Mouse (Mus musculus): ENCODE measurements around the gene Smarcd3. TPM values are rescaled to one million over a fixed set of nuclear protein-coding genes. Genes with fewer than 3 reads are reported as not detected.

The Smarcd3 gene
- polyA plus RNA-seq, 1 experiment from 2014 or later, result 45.9 TPM

GRCm38 (mm10) chr5:24611366-24612301 is 12.6 kb downstream of the Smarcd3 start:
- Histone ChIP-seq H3K4me1 (replicated peaks; ENCODE audit: control insufficient read depth, insufficient read depth, low read length) (peaks cover 3% of the 10 kb centered on the region; the same call in 1 of the 2 replicates), H3K9me3 (ENCODE audit: control insufficient read depth, low read length) (no peaks in the 10 kb centered on the region), H3K27ac (ENCODE audit: low read depth, low read length) (no peak overlapping the region), H3K27me3 (ENCODE audit: control insufficient read depth, insufficient read depth, low read length) (no peaks in the 10 kb centered on the region), H3K9ac (ENCODE audit: low read depth, low read length) (no peak overlapping the region), H3K4me2 (replicated peaks; ENCODE audit: low read depth, low read length) (no peak overlapping the region), H3K4me3 (ENCODE audit: low read depth, low read length) (no peak overlapping the region), H3K36me3 (ENCODE audit: control insufficient read depth, insufficient read depth, low read length) (no peaks in the 10 kb centered on the region)
- ATAC-seq (ENCODE audit: low FRiP score) (0 out of 2 replicates have a peak, but pooled peaks have one; percentile 49), DNase-seq (ENCODE audit: low spot score) (no peak)
- 74% methylated on average over 7 of the region's 7 CpGs for WGBS

DNA sequence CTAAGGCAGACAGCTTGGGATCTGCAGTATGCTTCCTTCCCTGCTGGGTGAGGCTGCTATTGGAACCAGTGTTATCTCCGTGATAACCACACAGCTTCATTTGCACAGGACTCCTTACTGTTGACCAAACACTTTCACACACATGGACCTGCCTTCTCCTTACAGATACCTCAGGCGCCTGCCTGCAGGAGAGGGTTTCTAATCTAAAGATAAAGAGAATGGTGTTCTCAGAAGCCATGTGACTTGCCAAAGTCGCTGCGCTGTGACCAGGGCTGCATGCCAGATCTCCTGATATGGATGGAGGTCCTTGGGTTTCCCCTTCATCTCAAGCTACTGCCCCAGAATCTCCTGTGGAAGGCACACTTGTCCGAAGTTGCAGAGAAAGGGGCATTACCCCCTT is 14.8 kb downstream of the Smarcd3 start:
- no peak overlapping the region for H3K9ac ChIP-seq (ENCODE audit: low read depth, low read length)

GRCm38 (mm10) chr5:24605980-24606665 is 18.1 kb downstream of the Smarcd3 start:
- H3K4me2 ChIP-seq (replicated peaks; ENCODE audit: low read depth, low read length), result peak overlapping the region; percentile 56
- peak overlapping the region; percentile 46; the same call in 1 of the 2 replicates for H3K4me3 ChIP-seq (ENCODE audit: low read depth, low read length)
- peaks cover 28% of the 10 kb centered on the region for H3K4me1 ChIP-seq (replicated peaks; ENCODE audit: control insufficient read depth, insufficient read depth, low read length)
- no peak for DNase-seq (ENCODE audit: low spot score)
- 15% methylated on average over 14 of the region's 14 CpGs for WGBS
- no peak for ATAC-seq (ENCODE audit: low FRiP score)
- H3K9me3 ChIP-seq (ENCODE audit: control insufficient read depth, low read length), result no peaks in the 10 kb centered on the region
- peak overlapping the region; percentile 81 for H3K9ac ChIP-seq (ENCODE audit: low read depth, low read length)
- peak overlapping the region; percentile 97 for H3K27ac ChIP-seq (ENCODE audit: low read depth, low read length)
- no peaks in the 10 kb centered on the region for H3K27me3 ChIP-seq (ENCODE audit: control insufficient read depth, insufficient read depth, low read length)
- no peaks in the 10 kb centered on the region for H3K36me3 ChIP-seq (ENCODE audit: control insufficient read depth, insufficient read depth, low read length)

More for the DNA sequence above, 14.8 kb downstream of the Smarcd3 start:
- Histone ChIP-seq H3K9me3 (ENCODE audit: control insufficient read depth, low read length) (no peaks in the 10 kb centered on the region), H3K4me3 (ENCODE audit: low read depth, low read length) (no peak overlapping the region), H3K36me3 (ENCODE audit: control insufficient read depth, insufficient read depth, low read length) (no peaks in the 10 kb centered on the region), H3K4me2 (replicated peaks; ENCODE audit: low read depth, low read length) (no peak overlapping the region), H3K4me1 (replicated peaks; ENCODE audit: control insufficient read depth, insufficient read depth, low read length) (peaks cover 10% of the 10 kb centered on the region), H3K27me3 (ENCODE audit: control insufficient read depth, insufficient read depth, low read length) (no peaks in the 10 kb centered on the region), H3K27ac (ENCODE audit: low read depth, low read length) (no peak overlapping the region)
- 36% methylated on average over 5 of the region's 5 CpGs for WGBS
- ATAC-seq (ENCODE audit: low FRiP score) (no peak), DNase-seq (ENCODE audit: low spot score) (no peak)

DNA sequence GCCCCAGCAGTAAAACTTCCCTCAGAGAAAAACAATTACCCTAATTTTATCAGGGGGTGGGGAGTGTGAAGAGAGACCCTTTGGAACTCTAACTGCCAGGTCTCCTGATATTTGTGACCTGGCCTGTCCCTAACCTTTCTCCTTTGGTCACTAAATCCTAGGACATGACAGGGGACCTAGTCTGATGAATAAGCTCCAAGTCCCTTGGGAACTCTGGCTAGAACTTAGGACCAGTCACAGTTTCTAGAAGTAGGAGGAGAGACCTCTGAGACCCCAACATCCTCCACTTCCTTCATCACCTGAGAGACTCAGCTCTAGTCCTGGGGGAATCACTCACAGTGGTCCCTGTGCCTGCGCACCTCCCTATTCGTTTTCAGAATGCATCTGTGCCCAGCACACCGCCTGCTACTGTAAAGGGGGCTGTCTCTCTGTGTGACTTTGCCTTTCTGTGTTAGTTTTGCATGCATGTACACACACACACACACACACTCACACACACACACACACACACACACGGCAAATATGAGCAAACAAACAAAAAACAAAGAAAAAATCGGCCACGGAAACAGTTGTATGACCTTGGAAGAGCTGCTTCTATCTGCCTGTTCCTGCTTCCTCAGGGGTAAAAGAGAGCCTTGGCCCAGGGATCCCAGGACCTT is 18.8 kb downstream of the Smarcd3 start:
- peaks cover 33% of the 10 kb centered on the region for H3K4me1 ChIP-seq (replicated peaks; ENCODE audit: control insufficient read depth, insufficient read depth, low read length)
- 9% methylated on average over 6 of the region's 6 CpGs for WGBS
- peak overlapping the region; percentile 56 for H3K4me2 ChIP-seq (replicated peaks; ENCODE audit: low read depth, low read length)
- ATAC-seq (ENCODE audit: low FRiP score) (no peak), DNase-seq (ENCODE audit: low spot score) (peak; percentile 61)
- 0 out of 2 replicates have a peak, but pooled peaks cover 2% of the 10 kb centered on the region for H3K27me3 ChIP-seq (ENCODE audit: control insufficient read depth, insufficient read depth, low read length)
- peak overlapping the region; percentile 81 for H3K9ac ChIP-seq (ENCODE audit: low read depth, low read length)
- peak overlapping the region; percentile 46 for H3K4me3 ChIP-seq (ENCODE audit: low read depth, low read length)
- peak overlapping the region; percentile 97 for H3K27ac ChIP-seq (ENCODE audit: low read depth, low read length)
- no peaks in the 10 kb centered on the region for H3K36me3 ChIP-seq (ENCODE audit: control insufficient read depth, insufficient read depth, low read length)
- no peaks in the 10 kb centered on the region for H3K9me3 ChIP-seq (ENCODE audit: control insufficient read depth, low read length)

- Histone ChIP-seq H3K36me3 (ENCODE audit: control insufficient read depth, insufficient read depth, low read length) (no peaks in the 10 kb centered on the region), H3K4me3 (ENCODE audit: low read depth, low read length) (peak overlapping the region; percentile 46), H3K27me3 (ENCODE audit: control insufficient read depth, insufficient read depth, low read length) (peaks cover 5% of the 10 kb centered on the region; the same call in 1 of the 2 replicates), H3K4me2 (replicated peaks; ENCODE audit: low read depth, low read length) (peak overlapping the region; percentile 56), H3K9ac (ENCODE audit: low read depth, low read length) (peak overlapping the region; percentile 81), H3K4me1 (replicated peaks; ENCODE audit: control insufficient read depth, insufficient read depth, low read length) (peaks cover 33% of the 10 kb centered on the region), H3K9me3 (ENCODE audit: control insufficient read depth, low read length) (no peaks in the 10 kb centered on the region), H3K27ac (ENCODE audit: low read depth, low read length) (peak overlapping the region; percentile 97)
- ATAC-seq (ENCODE audit: low FRiP score) (peak; percentile 80), DNase-seq (ENCODE audit: low spot score) (peak; percentile 91)
- 0% methylated on average over 45 of the region's 46 CpGs for WGBS
Measured at GRCm38 (mm10) chr5:24604656-24605100, 19.5 kb downstream of the Smarcd3 start.

DNA sequence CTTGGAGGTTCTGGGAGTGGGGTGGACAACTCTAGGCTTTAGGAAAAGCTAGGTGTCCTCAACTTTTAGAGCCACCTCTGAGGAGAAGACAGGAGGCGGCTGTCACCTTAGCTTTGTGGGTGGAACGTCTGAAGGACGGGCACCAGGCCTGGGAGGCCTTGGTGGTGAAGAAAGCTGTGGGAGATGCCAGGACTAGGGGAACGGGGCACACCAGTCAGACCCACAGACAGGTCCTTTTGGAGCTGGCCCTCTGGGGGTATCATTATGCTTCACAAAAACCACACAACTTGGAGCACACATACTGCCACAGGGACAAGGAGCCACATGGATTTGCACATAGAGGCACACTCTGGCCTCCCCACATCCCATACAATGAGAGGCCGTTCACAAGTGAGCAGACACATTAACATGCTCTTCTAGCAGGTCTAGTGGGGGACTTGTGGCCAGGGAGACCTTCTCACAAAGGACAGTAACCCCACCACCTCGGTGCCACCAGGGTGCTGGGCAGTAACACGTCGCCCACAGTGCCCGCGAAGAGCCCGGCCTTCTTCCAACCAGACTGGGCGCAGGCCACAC is 20.0 kb downstream of the Smarcd3 start:
- H3K9ac ChIP-seq (ENCODE audit: low read depth, low read length), result peak overlapping the region; percentile 81
- 16% methylated on average over 12 of the region's 12 CpGs for WGBS
- H3K27ac ChIP-seq (ENCODE audit: low read depth, low read length), result peak overlapping the region; percentile 97
- peak overlapping the region; percentile 56 for H3K4me2 ChIP-seq (replicated peaks; ENCODE audit: low read depth, low read length)
- peaks cover 7% of the 10 kb centered on the region; the same call in 1 of the 2 replicates for H3K27me3 ChIP-seq (ENCODE audit: control insufficient read depth, insufficient read depth, low read length)
- DNase-seq (ENCODE audit: low spot score), result no peak
- no peaks in the 10 kb centered on the region for H3K36me3 ChIP-seq (ENCODE audit: control insufficient read depth, insufficient read depth, low read length)
- ATAC-seq (ENCODE audit: low FRiP score), result peak; percentile 18; the same call in 1 of the 2 replicates
- peak overlapping the region; percentile 46 for H3K4me3 ChIP-seq (ENCODE audit: low read depth, low read length)
- H3K4me1 ChIP-seq (replicated peaks; ENCODE audit: control insufficient read depth, insufficient read depth, low read length), result peaks cover 33% of the 10 kb centered on the region
- no peaks in the 10 kb centered on the region for H3K9me3 ChIP-seq (ENCODE audit: control insufficient read depth, low read length)

- no peak for ATAC-seq (ENCODE audit: low FRiP score)
- Histone ChIP-seq H3K27ac (ENCODE audit: low read depth, low read length) (peak overlapping the region; percentile 97), H3K9me3 (ENCODE audit: control insufficient read depth, low read length) (no peaks in the 10 kb centered on the region), H3K4me3 (ENCODE audit: low read depth, low read length) (0 out of 2 replicates have a peak overlapping the region, but pooled peaks have one; percentile 48), H3K9ac (ENCODE audit: low read depth, low read length) (peak overlapping the region; percentile 81), H3K36me3 (ENCODE audit: control insufficient read depth, insufficient read depth, low read length) (no peaks in the 10 kb centered on the region), H3K4me1 (replicated peaks; ENCODE audit: control insufficient read depth, insufficient read depth, low read length) (peaks cover 39% of the 10 kb centered on the region), H3K27me3 (ENCODE audit: control insufficient read depth, insufficient read depth, low read length) (peaks cover 7% of the 10 kb centered on the region), H3K4me2 (replicated peaks; ENCODE audit: low read depth, low read length) (peak overlapping the region; percentile 95)
- WGBS, result 54% methylated on average over 8 of the region's 8 CpGs
- DNase-seq (ENCODE audit: low spot score), result no peak
Measured at GRCm38 (mm10) chr5:24603431-24604010, 20.7 kb downstream of the Smarcd3 start.
